Mouse (Mus musculus) brain, embryonic 14.5 days (tissue): ENCODE measurements around the gene Amph.

ENCODE experiments used
- CTCF ChIP-seq: fragments of 200-500 bp; IDR thresholded peaks from 2 replicates; pipeline ENCODE4 v1.5.1; 2012; ENCODE audit warnings: inconsistent platforms, mild to moderate bottlenecking, moderate library complexity, borderline replicate concordance; ENCODE audit not compliant: insufficient read depth, insufficient read length; ENCODE audit errors: extremely low read depth
- POLR2A ChIP-seq: fragments of 200-500 bp; IDR thresholded peaks from 2 replicates; pipeline ENCODE4 v1.6.1; 2012; ENCODE audit warnings: mild to moderate bottlenecking, inconsistent platforms, borderline replicate concordance; ENCODE audit not compliant: poor library complexity, insufficient read depth, insufficient read length, severe bottlenecking; ENCODE audit errors: extremely low read depth

DNA sequence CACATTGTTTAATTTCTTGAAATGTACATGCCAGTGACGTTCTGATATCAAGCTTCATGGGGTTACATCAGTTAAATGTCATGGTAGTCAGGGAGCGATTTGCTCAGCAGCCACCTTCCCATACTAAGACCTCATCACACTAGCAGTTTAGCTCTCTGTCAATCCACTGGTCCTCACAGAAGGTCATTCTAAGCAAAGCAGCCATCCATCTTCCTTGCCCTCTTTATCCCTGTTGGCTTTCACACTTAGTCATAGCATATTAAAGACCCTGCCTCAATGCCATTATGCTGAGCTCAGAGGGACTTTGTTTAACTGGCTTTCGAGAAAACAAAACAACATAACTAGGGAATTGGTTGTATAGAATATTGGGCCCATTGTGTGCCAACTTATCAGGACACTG lies 161.3 kb downstream of the Amph start:
- TF ChIP-seq CTCF: no peak
- no peak for TF ChIP-seq POLR2A
